Mouse (Mus musculus) MEL (cell line): ENCODE results near the gene Tril. TPM values are rescaled to one million over a fixed set of nuclear protein-coding genes. Genes with fewer than 3 reads are reported as not detected.

Experiments
- DNase-seq: peaks from one replicate; pipeline ENCODE4 v3.0.0; 2011; ENCODE audit warnings: low read depth, low spot score
- H3K27ac ChIP-seq: 2 replicates; pipeline ENCODE4 v1.5.1; 2012; ENCODE audit warnings: low read depth, mild to moderate bottlenecking, control low read depth, low read length, moderate library complexity; ENCODE audit not compliant: control insufficient read depth
- H3K27me3 ChIP-seq, 2 experiments: fragments of 150-350 bp in 1 of 2; sonication (generic) in 1 of 2; 2 replicates each; pipeline ENCODE4 v1.6.1; 2012; ENCODE audit warnings: low read length in 2 of 2, mild to moderate bottlenecking in 2 of 2, improper control_type of control experiment in 1 of 2, moderate library complexity in 1 of 2; ENCODE audit not compliant: insufficient read depth in 2 of 2, control insufficient read depth in 1 of 2
- H3K36me3 ChIP-seq, 2 experiments: 2 replicates each; pipeline ENCODE4 v1.6.1; 2012 to 2014; ENCODE audit warnings: low read length in 2 of 2, improper control_type of control experiment in 1 of 2, inconsistent platforms in 1 of 2, mild to moderate bottlenecking in 1 of 2; ENCODE audit not compliant: insufficient read depth in 2 of 2, control insufficient read depth in 1 of 2
- H3K4me1 ChIP-seq, 2 experiments: fragments of 150-350 bp in 1 of 2; sonication (generic) in 1 of 2; 2 replicates each; pipeline ENCODE4 v1.6.1; 2012; ENCODE audit warnings: low read length in 2 of 2, improper control_type of control experiment in 1 of 2, mild to moderate bottlenecking in 1 of 2; ENCODE audit not compliant: insufficient read depth in 2 of 2, control insufficient read depth in 1 of 2
- H3K4me3 ChIP-seq, 2 experiments: fragments of 150-350 bp in 1 of 2; sonication (generic) in 1 of 2; 2 replicates each; pipeline ENCODE4 v1.5.1; 2012; ENCODE audit warnings: low read depth in 2 of 2, low read length in 2 of 2, mild to moderate bottlenecking in 2 of 2, moderate library complexity in 2 of 2, control low read depth in 1 of 2, improper control_type of control experiment in 1 of 2; ENCODE audit not compliant: control insufficient read depth in 1 of 2, insufficient read depth in 1 of 2
- H3K79me2 ChIP-seq: 2 replicates; pipeline ENCODE4 v1.6.1; 2012; ENCODE audit warnings: mild to moderate bottlenecking, low read length, moderate library complexity; ENCODE audit not compliant: control insufficient read depth, poor library complexity, insufficient read depth
- H3K9ac ChIP-seq: 2 replicates; pipeline ENCODE4 v1.6.1; 2012; ENCODE audit warnings: low read depth, mild to moderate bottlenecking, control low read depth, low read length, moderate library complexity; ENCODE audit not compliant: control insufficient read depth, poor library complexity, severe bottlenecking
- H3K9me3 ChIP-seq: fragments of 150-350 bp; sonication (generic); replicated peaks from 2 replicates; pipeline ENCODE4 v1.6.1; 2012; ENCODE audit warnings: mild to moderate bottlenecking, low read length, improper control_type of control experiment, moderate library complexity; ENCODE audit not compliant: insufficient read depth
- BHLHE40 ChIP-seq: IDR thresholded peaks from 2 replicates; pipeline ENCODE4 v1.6.1; 2012; ENCODE audit warnings: low read depth, mild to moderate bottlenecking, inconsistent platforms, low read length, improper control_type of control experiment, borderline replicate concordance
- CHD1 ChIP-seq: IDR thresholded peaks from 2 replicates; pipeline ENCODE4 v1.6.1; 2012; ENCODE audit warnings: low read depth, mild to moderate bottlenecking, inconsistent platforms, low read length, improper control_type of control experiment
- CHD2 ChIP-seq: IDR thresholded peaks from 2 replicates; pipeline ENCODE4 v1.6.1; 2011; ENCODE audit warnings: low read length, improper control_type of control experiment
- CTCF ChIP-seq, 3 experiments: IDR thresholded peaks in 2 of 3; conservative IDR thresholded peaks in 1 of 3; 2 replicates each; pipeline ENCODE4 v1.5.1; 2011 to 2012; ENCODE audit warnings: low read length in 3 of 3, low read depth in 2 of 3, mild to moderate bottlenecking in 2 of 3, improper control_type of control experiment in 1 of 3, inconsistent platforms in 1 of 3, mixed read lengths in 1 of 3, moderate library complexity in 1 of 3; ENCODE audit not compliant: control insufficient read depth in 1 of 3, insufficient read depth in 1 of 3, poor library complexity in 1 of 3, severe bottlenecking in 1 of 3
- ELF1 ChIP-seq: IDR thresholded peaks from 2 replicates; pipeline ENCODE4 v1.6.1; 2014; ENCODE audit warnings: low read depth, mild to moderate bottlenecking, inconsistent platforms, low read length, improper control_type of control experiment, moderate library complexity
- EP300 ChIP-seq, 2 experiments: IDR thresholded peaks; 2 replicates each; pipeline ENCODE4 v1.6.1; 2011; ENCODE audit warnings: improper control_type of control experiment in 2 of 2, low read length in 2 of 2, low read depth in 1 of 2, mild to moderate bottlenecking in 1 of 2
- ETS1 ChIP-seq: IDR thresholded peaks from 2 replicates; pipeline ENCODE4 v1.6.1; 2012; ENCODE audit warnings: low read depth, mild to moderate bottlenecking, inconsistent platforms, low read length, improper control_type of control experiment, moderate library complexity
- GATA1 ChIP-seq: IDR thresholded peaks from 2 replicates; pipeline ENCODE4 v1.6.1; 2011; ENCODE audit warnings: low read depth, low read length, improper control_type of control experiment
- HCFC1 ChIP-seq: IDR thresholded peaks from 2 replicates; pipeline ENCODE4 v1.6.1; 2012; ENCODE audit warnings: low read depth, mild to moderate bottlenecking, inconsistent platforms, low read length, improper control_type of control experiment, moderate library complexity
- KAT2A ChIP-seq: conservative IDR thresholded peaks from 2 replicates; pipeline ENCODE4 v1.6.1; 2012; ENCODE audit warnings: low read depth, low read length, improper control_type of control experiment, inconsistent platforms
- MAFK ChIP-seq: IDR thresholded peaks from 2 replicates; pipeline ENCODE4 v1.6.1; 2011; ENCODE audit warnings: low read depth, mild to moderate bottlenecking, low read length, improper control_type of control experiment, borderline replicate concordance
- MEF2A ChIP-seq: IDR thresholded peaks from 2 replicates; pipeline ENCODE4 v1.6.1; 2014; ENCODE audit warnings: low read depth, mild to moderate bottlenecking, inconsistent platforms, low read length, improper control_type of control experiment; ENCODE audit not compliant: poor library complexity, insufficient replicate concordance, severe bottlenecking; ENCODE audit errors: extremely low read depth
- MYB ChIP-seq: IDR thresholded peaks from 2 replicates; pipeline ENCODE4 v1.6.1; 2011; ENCODE audit warnings: mild to moderate bottlenecking, low read depth, low read length, improper control_type of control experiment
- MYC ChIP-seq: IDR thresholded peaks from 2 replicates; pipeline ENCODE4 v1.6.1; 2011; ENCODE audit warnings: low read depth, mild to moderate bottlenecking, low read length, improper control_type of control experiment, moderate library complexity
- NELFE ChIP-seq: IDR thresholded peaks from 2 replicates; pipeline ENCODE4 v1.6.1; 2011; ENCODE audit warnings: low read depth, low read length, improper control_type of control experiment
- NRF1 ChIP-seq: IDR thresholded peaks from 2 replicates; pipeline ENCODE4 v1.6.1; 2014; ENCODE audit warnings: low read depth, mild to moderate bottlenecking, inconsistent platforms, low read length, improper control_type of control experiment, moderate library complexity; ENCODE audit not compliant: poor library complexity, insufficient read depth, severe bottlenecking
- POLR2AphosphoS5 ChIP-seq: IDR thresholded peaks from 2 replicates; pipeline ENCODE4 v1.6.1; 2012; ENCODE audit warnings: low read depth, borderline replicate concordance, mild to moderate bottlenecking, inconsistent platforms, low read length, moderate library complexity, mixed read lengths
- RAD21 ChIP-seq: IDR thresholded peaks from 2 replicates; pipeline ENCODE4 v1.6.1; 2011; ENCODE audit warnings: mild to moderate bottlenecking, low read depth, low read length, improper control_type of control experiment
- RCOR1 ChIP-seq: IDR thresholded peaks from 2 replicates; pipeline ENCODE4 v1.6.1; 2012; ENCODE audit warnings: low read depth, mild to moderate bottlenecking, inconsistent platforms, low read length, improper control_type of control experiment
- TBP ChIP-seq: IDR thresholded peaks from 2 replicates; pipeline ENCODE4 v1.8.0; 2011; ENCODE audit warnings: low read depth, low read length, improper control_type of control experiment
- TCF12 ChIP-seq: IDR thresholded peaks from 2 replicates; pipeline ENCODE4 v1.6.1; 2014; ENCODE audit warnings: low read depth, mild to moderate bottlenecking, inconsistent platforms, low read length, improper control_type of control experiment, moderate library complexity
- UBTF ChIP-seq: IDR thresholded peaks from 2 replicates; pipeline ENCODE4 v1.6.1; 2012; ENCODE audit warnings: low read depth, mild to moderate bottlenecking, inconsistent platforms, low read length, improper control_type of control experiment, moderate library complexity, borderline replicate concordance; ENCODE audit not compliant: insufficient read depth
- USF2 ChIP-seq, 2 experiments: IDR thresholded peaks; 2 replicates each; pipeline ENCODE4 v1.6.1; 2011 to 2012; ENCODE audit warnings: improper control_type of control experiment in 2 of 2, low read length in 2 of 2, borderline replicate concordance in 1 of 2, inconsistent platforms in 1 of 2, low read depth in 1 of 2, mild to moderate bottlenecking in 1 of 2; ENCODE audit not compliant: insufficient read depth in 1 of 2
- ZC3H11A ChIP-seq: IDR thresholded peaks from 2 replicates; pipeline ENCODE4 v1.6.1; 2012; ENCODE audit warnings: low read depth, mild to moderate bottlenecking, inconsistent platforms, low read length, improper control_type of control experiment
- ZKSCAN1 ChIP-seq: IDR thresholded peaks from 2 replicates; pipeline ENCODE4 v1.6.1; 2012; ENCODE audit warnings: low read depth, mild to moderate bottlenecking, inconsistent platforms, low read length, improper control_type of control experiment, moderate library complexity
- ZNF384 ChIP-seq: IDR thresholded peaks from 2 replicates; pipeline ENCODE4 v1.6.1; 2012; ENCODE audit warnings: low read depth, mild to moderate bottlenecking, inconsistent platforms, low read length, improper control_type of control experiment
- polyA plus RNA-seq, 2 experiments: library from polyadenylated mRNA; stranded (reverse) in 1 of 2; unstranded in 1 of 2; fragments of >175 nt in 1 of 2; fragments of >200 nt in 1 of 2; gene quantifications; 2 replicates each; pipeline versions ENCODE4 v1.2.1 to v1.2.4; 2012; ENCODE audit warnings: low replicate concordance in 2 of 2, low read depth in 1 of 2; ENCODE audit not compliant: insufficient read length in 2 of 2, insufficient read depth in 1 of 2, missing spikeins in 1 of 2
- total RNA-seq: library from RNA; depleted of rRNA; stranded (reverse); fragments of 300-350 nt; gene quantifications from 2 replicates; pipeline ENCODE4 v1.2.3, GENCODE M21; 2012

The Tril gene
- total and polyA plus RNA-seq, 3 experiments, result not detected

DNA sequence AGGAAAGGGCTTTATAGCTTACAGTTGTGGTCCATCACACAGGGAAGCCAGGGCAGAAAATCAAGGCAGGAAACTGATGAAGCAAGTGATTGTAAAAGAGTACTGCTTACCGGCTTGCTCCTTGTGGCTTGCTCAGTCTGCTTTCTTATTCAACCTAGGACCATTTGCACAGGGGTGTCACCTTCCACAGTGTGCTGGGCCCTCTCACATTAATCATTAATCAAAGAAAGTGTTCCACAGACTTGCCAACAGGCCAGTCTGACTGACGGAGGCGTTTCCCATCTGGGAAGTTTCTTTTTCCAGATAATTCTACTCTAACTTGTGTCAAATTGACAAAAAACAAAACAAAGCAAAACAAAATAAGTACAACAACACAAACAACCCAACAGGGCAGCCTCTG, 32.9 kb upstream of the Tril start:
- TF ChIP-seq USF2 (IDR thresholded peaks at IDR 0.05; ENCODE audit: borderline replicate concordance in 1 of 2, insufficient read depth in 1 of 2, low read depth in 1 of 2, low read length in 2 of 2) (no peak), HCFC1 (no peak), BHLHE40 (no peak), ELF1 (no peak), TCF12 (no peak), GATA1 (no peak), RAD21 (no peak), EP300 (IDR thresholded peaks at IDR 0.05; ENCODE audit: low read depth in 1 of 2, low read length in 2 of 2) (no peak), UBTF (no peak), ZNF384 (no peak), POLR2AphosphoS5 (no peak), MAFK (no peak), CHD2 (no peak), CHD1 (no peak), CTCF (IDR thresholded peaks at IDR 0.05 in 2 of 3, conservative IDR thresholded peaks at IDR 0.05 in 1 of 3; ENCODE audit: control insufficient read depth in 1 of 3, insufficient read depth in 1 of 3, low read depth in 2 of 3, low read length in 3 of 3, poor library complexity in 1 of 3, severe bottlenecking in 1 of 3) (no peak), KAT2A (no peak), TBP (no peak), ETS1 (no peak), ZC3H11A (no peak), NRF1 (no peak)
- no peak for DNase-seq
- H3K9ac ChIP-seq, result no peak overlapping the region
- H3K36me3 ChIP-seq, result no peaks in the 10 kb centered on the region
- H3K27ac ChIP-seq, result no peak overlapping the region
- H3K4me3 ChIP-seq, result no peak overlapping the region
- no peaks in the 10 kb centered on the region for H3K9me3 ChIP-seq
- no peaks in the 10 kb centered on the region for H3K27me3 ChIP-seq
- H3K4me1 ChIP-seq, result no peaks in the 10 kb centered on the region
- no peaks in the 10 kb centered on the region for H3K79me2 ChIP-seq

DNA sequence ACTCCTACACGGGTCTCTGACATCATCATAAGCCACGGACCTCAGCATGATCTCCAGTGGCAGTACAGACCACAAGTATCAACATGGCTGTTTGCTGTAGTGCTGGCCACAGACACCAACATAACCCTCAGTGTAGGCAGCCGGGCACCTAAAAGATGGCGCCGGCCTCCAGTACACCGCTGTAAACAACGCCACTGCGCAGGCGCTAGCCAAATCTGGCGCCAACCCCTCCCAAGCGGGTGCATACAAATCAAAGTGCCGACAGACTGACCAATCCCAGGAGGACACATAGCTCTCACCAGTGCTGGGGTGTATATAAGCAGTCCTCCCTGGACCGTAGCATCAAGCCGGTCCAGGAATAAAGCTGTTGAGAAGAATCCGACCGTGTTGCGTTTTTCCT, 24.0 kb upstream of the Tril start:
- Histone ChIP-seq H3K9me3 (no peaks in the 10 kb centered on the region), H3K36me3 (no peaks in the 10 kb centered on the region), H3K27me3 (no peaks in the 10 kb centered on the region), H3K4me1 (no peaks in the 10 kb centered on the region), H3K4me3 (no peak overlapping the region), H3K9ac (no peak overlapping the region), H3K79me2 (no peaks in the 10 kb centered on the region), H3K27ac (no peak overlapping the region)
- DNase-seq, result no peak
- TF ChIP-seq ETS1 (no peak), NRF1 (no peak), ELF1 (no peak), EP300 (IDR thresholded peaks at IDR 0.05; ENCODE audit: low read depth in 1 of 2, low read length in 2 of 2) (no peak), ZKSCAN1 (no peak), MYC (no peak), USF2 (IDR thresholded peaks at IDR 0.05; ENCODE audit: borderline replicate concordance in 1 of 2, insufficient read depth in 1 of 2, low read depth in 1 of 2, low read length in 2 of 2) (no peak), RCOR1 (no peak), TBP (no peak), KAT2A (no peak), NELFE (no peak), MAFK (no peak), MEF2A (no peak), TCF12 (no peak), MYB (no peak)
